Mouse (Mus musculus) cerebellum, adult 2 months (tissue): ENCODE measurements at regions not wholly inside any gene's neighbourhood (a gene's known extent, or its start where the extent isn't known, plus 50 kb on each side); places are given as distances from the start of the nearest gene placed in this dataset.

ENCODE experiments used
- CTCF ChIP-seq: fragments of 200-500 bp; IDR thresholded peaks from 2 replicates; pipeline ENCODE4 v1.5.1; 2011; ENCODE audit warnings: low read depth, mild to moderate bottlenecking, control low read depth, low read length, moderate library complexity, borderline replicate concordance; ENCODE audit not compliant: insufficient read depth
- POLR2A ChIP-seq: fragments of 200-500 bp; IDR thresholded peaks from 2 replicates; pipeline ENCODE4 v1.6.1; 2011; ENCODE audit warnings: low read length, control low read depth, borderline replicate concordance; ENCODE audit not compliant: insufficient read depth

DNA sequence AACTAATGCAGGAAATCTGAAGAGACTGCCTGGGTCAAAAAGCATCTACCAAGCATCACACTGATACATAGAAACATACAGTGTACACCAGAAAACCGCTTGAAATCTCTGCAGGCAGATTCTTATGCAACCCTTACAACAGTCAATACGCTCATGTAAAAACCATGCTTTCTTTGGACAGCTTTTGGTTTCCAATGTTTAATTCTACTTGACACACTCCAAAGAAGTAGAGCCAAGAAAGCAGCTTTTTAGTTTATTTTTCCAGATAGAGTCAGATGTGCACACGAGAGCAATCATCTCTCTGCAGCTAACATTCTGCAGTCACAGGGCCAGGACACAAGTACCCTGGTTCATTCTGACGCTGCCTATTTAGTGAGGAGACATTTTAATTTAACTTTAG is 54.5 kb upstream of the Ptpn13 start:
- no peak for TF ChIP-seq CTCF
- no peak for TF ChIP-seq POLR2A
